In the genomic region with DNA sequence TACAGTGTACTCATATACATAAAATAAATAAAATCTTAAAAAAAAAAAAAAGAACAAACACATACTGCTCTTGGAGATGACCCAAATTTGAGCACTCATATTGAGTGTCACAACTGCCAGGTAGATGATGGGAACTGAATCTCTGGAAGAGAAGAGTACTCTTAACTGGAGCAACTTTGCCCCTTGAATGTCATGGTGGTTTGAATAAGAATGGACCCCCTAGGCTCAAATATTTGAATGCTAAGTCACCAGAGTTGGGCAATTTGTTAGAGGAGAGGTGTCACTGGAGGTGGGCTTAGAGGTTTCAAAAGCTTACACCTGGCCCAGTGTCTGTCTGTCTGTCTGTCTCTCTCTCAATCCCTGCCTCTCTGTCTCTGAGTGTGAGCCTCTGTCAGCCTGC, we compare ENCODE assay signal across 22 mouse cellular contexts. TPM values are rescaled to one million over a fixed set of nuclear protein-coding genes. Genes with fewer than 3 reads are reported as not detected.
DNase-seq lines count a peak whose midpoint lies in the region; ATAC-seq and TF ChIP-seq lines count a peak whose summit lies in the region.
"Had no signal": no experiment of that assay in that cellular context is flagged by ENCODE, and none has a peak within 500 bp of the region (broad histone marks: within the 10 kb centered on the region; RNA-seq: fewer than 3 reads in every experiment).

No protein-coding gene starts in this region.

- in situ Hi-C loops in ES-E14 (cut with MboI; ENCODE audit: low sequenced_read_pairs in 2 of 2, unreplicated experiment in 2 of 2) = no loop called here

- H3K4me2 ChIP-seq in kidney, embryonic 15.5 days = no peak overlapping the region
- no peak overlapping the region for H3K4me2 ChIP-seq in midbrain, embryonic 11.5 days
- H3K4me2 ChIP-seq in heart, embryonic 12.5 days = no peak overlapping the region
- no peak overlapping the region for H3K4me2 ChIP-seq in intestine, postnatal 0 days (replicated peaks; ENCODE audit: low read depth)

- H3K27me3 ChIP-seq in kidney, embryonic 15.5 days = no peaks in the 10 kb centered on the region
- no peaks in the 10 kb centered on the region for H3K27me3 ChIP-seq in midbrain, embryonic 10.5 days (ENCODE audit: low read depth, poor library complexity, severe bottlenecking)
- no peaks in the 10 kb centered on the region for H3K27me3 ChIP-seq in midbrain, embryonic 11.5 days (ENCODE audit: control insufficient read depth, insufficient read depth, low read length)
- no peaks in the 10 kb centered on the region for H3K27me3 ChIP-seq in limb, embryonic 10.5 days (ENCODE audit: low read depth, poor library complexity, severe bottlenecking)
- H3K27me3 ChIP-seq in heart, embryonic 12.5 days (replicated peaks) = no peaks in the 10 kb centered on the region
- H3K27me3 ChIP-seq in intestine, postnatal 0 days (replicated peaks; ENCODE audit: control insufficient read depth, insufficient read depth, low read length) = no peaks in the 10 kb centered on the region
- H3K27me3 ChIP-seq: hindbrain, embryonic 13.5 days; limb, embryonic 12.5 days had no signal

- no peak for TF ChIP-seq CTCF in intestine, postnatal 0 days (IDR thresholded peaks at IDR 0.05; ENCODE audit: low read depth)

- no peaks in the 10 kb centered on the region for H3K9me3 ChIP-seq in kidney, embryonic 15.5 days (replicated peaks)
- H3K9me3 ChIP-seq in midbrain, embryonic 10.5 days (replicated peaks) = no peaks in the 10 kb centered on the region
- H3K9me3 ChIP-seq in midbrain, embryonic 11.5 days (ENCODE audit: control insufficient read depth, low read length) = no peaks in the 10 kb centered on the region
- H3K9me3 ChIP-seq in ES-E14 (ENCODE audit: control insufficient read depth, insufficient read depth, low read depth, low read length) = no peaks in the 10 kb centered on the region
- H3K9me3 ChIP-seq in limb, embryonic 10.5 days (replicated peaks) = no peaks in the 10 kb centered on the region
- no peaks in the 10 kb centered on the region for H3K9me3 ChIP-seq in heart, embryonic 12.5 days (replicated peaks)
- no peaks in the 10 kb centered on the region for H3K9me3 ChIP-seq in intestine, postnatal 0 days (ENCODE audit: control insufficient read depth)
- H3K9me3 ChIP-seq: embryonic facial prominence, embryonic 10.5 days; forebrain, embryonic 10.5 days; hindbrain, embryonic 13.5 days; limb, embryonic 12.5 days had no signal

- H3K4me3 ChIP-seq in kidney, embryonic 15.5 days (replicated peaks) = no peak overlapping the region
- H3K4me3 ChIP-seq in midbrain, embryonic 10.5 days = no peak overlapping the region
- no peak overlapping the region for H3K4me3 ChIP-seq in midbrain, embryonic 11.5 days (ENCODE audit: low read depth, low read length)
- no peak overlapping the region for H3K4me3 ChIP-seq in ES-E14 (ENCODE audit: insufficient read depth in 1 of 2, low read depth in 1 of 2, low read length in 2 of 2, poor library complexity in 1 of 2, severe bottlenecking in 1 of 2)
- no peak overlapping the region for H3K4me3 ChIP-seq in limb, embryonic 10.5 days
- H3K4me3 ChIP-seq in heart, embryonic 12.5 days = no peak overlapping the region
- H3K4me3 ChIP-seq in intestine, postnatal 0 days (ENCODE audit: low read depth, low read length) = no peak overlapping the region
- H3K4me3 ChIP-seq: hindbrain, embryonic 13.5 days; limb, embryonic 12.5 days had no signal

- peaks cover 49% of the 10 kb centered on the region for H3K4me1 ChIP-seq in kidney, embryonic 15.5 days
- peaks cover 46% of the 10 kb centered on the region for H3K4me1 ChIP-seq in midbrain, embryonic 10.5 days
- H3K4me1 ChIP-seq in midbrain, embryonic 11.5 days (ENCODE audit: control insufficient read depth, insufficient read depth, low read length) = peaks cover 17% of the 10 kb centered on the region
- H3K4me1 ChIP-seq in ES-E14 (ENCODE audit: control insufficient read depth in 2 of 2, insufficient read depth in 2 of 2, low read length in 2 of 2, poor library complexity in 1 of 2) = peaks cover 9 to 22% of the 10 kb centered on the region in 2 experiments
- peaks cover 50% of the 10 kb centered on the region for H3K4me1 ChIP-seq in limb, embryonic 10.5 days
- H3K4me1 ChIP-seq in heart, embryonic 12.5 days (replicated peaks) = peaks cover 42% of the 10 kb centered on the region
- H3K4me1 ChIP-seq in intestine, postnatal 0 days (replicated peaks; ENCODE audit: control insufficient read depth, insufficient read depth, low read length) = peaks cover 8% of the 10 kb centered on the region; the same call in 1 of the 2 replicates

- H3K27ac ChIP-seq in kidney, embryonic 15.5 days = 0 out of 2 replicates have a peak overlapping the region, but pooled peaks have one; percentile 76
- 0 out of 2 replicates have a peak overlapping the region, but pooled peaks have one; percentile 85 for H3K27ac ChIP-seq in midbrain, embryonic 10.5 days (replicated peaks)
- H3K27ac ChIP-seq in midbrain, embryonic 11.5 days (ENCODE audit: low read depth, low read length) = no peak overlapping the region
- H3K27ac ChIP-seq in ES-E14 (ENCODE audit: insufficient read depth, low read depth, low read length, poor library complexity, severe bottlenecking) = peak overlapping the region; percentile 80; the same call in 1 of the 2 replicates
- H3K27ac ChIP-seq in limb, embryonic 10.5 days = peak overlapping the region; percentile 89
- no peak overlapping the region for H3K27ac ChIP-seq in heart, embryonic 12.5 days (ENCODE audit: poor library complexity, severe bottlenecking)
- no peak overlapping the region for H3K27ac ChIP-seq in intestine, postnatal 0 days (ENCODE audit: low read depth, low read length)
- H3K27ac ChIP-seq: hindbrain, embryonic 13.5 days; limb, embryonic 12.5 days had no signal

- ATAC-seq in kidney, embryonic 15.5 days (replicated peaks; ENCODE audit: low FRiP score) = no peak
- ATAC-seq in midbrain, embryonic 11.5 days (ENCODE audit: low FRiP score) = no peak
- no peak for ATAC-seq in heart, embryonic 12.5 days (ENCODE audit: insufficient number of reproducible peaks, low FRiP score)
- no peak for ATAC-seq in intestine, postnatal 0 days
- ATAC-seq: forebrain, embryonic 16.5 days had no signal

- H3K9ac ChIP-seq in kidney, embryonic 15.5 days = 0 out of 2 replicates have a peak overlapping the region, but pooled peaks have one; percentile 53
- H3K9ac ChIP-seq in midbrain, embryonic 11.5 days (ENCODE audit: low read length) = no peak overlapping the region
- H3K9ac ChIP-seq in ES-E14 (ENCODE audit: insufficient read depth, low read depth, low read length, poor library complexity, severe bottlenecking) = no peak overlapping the region
- no peak overlapping the region for H3K9ac ChIP-seq in heart, embryonic 12.5 days
- no peak overlapping the region for H3K9ac ChIP-seq in intestine, postnatal 0 days (ENCODE audit: low read depth, low read length)
- H3K9ac ChIP-seq: limb, embryonic 12.5 days had no signal

- peaks cover 21% of the 10 kb centered on the region for H3K36me3 ChIP-seq in kidney, embryonic 15.5 days
- peaks cover 22% of the 10 kb centered on the region for H3K36me3 ChIP-seq in midbrain, embryonic 10.5 days
- no peaks in the 10 kb centered on the region for H3K36me3 ChIP-seq in midbrain, embryonic 11.5 days (ENCODE audit: control insufficient read depth, insufficient read depth, low read length)
- H3K36me3 ChIP-seq in ES-E14 (ENCODE audit: control insufficient read depth, insufficient read depth, low read length, poor library complexity, severe bottlenecking) = peaks cover 14% of the 10 kb centered on the region
- peaks cover 22% of the 10 kb centered on the region for H3K36me3 ChIP-seq in limb, embryonic 10.5 days
- peaks cover 21% of the 10 kb centered on the region for H3K36me3 ChIP-seq in heart, embryonic 12.5 days
- H3K36me3 ChIP-seq in intestine, postnatal 0 days (ENCODE audit: control insufficient read depth, insufficient read depth) = peaks cover 10% of the 10 kb centered on the region; the same call in 1 of the 2 replicates

- DNase-seq in kidney, adult 9 months = no peak
- DNase-seq in midbrain, embryonic 10.5 days (ENCODE audit: low spot score) = no peak
- no peak for DNase-seq in midbrain, embryonic 11.5 days (ENCODE audit: low spot score, missing footprints)
- DNase-seq in ES-E14 (ENCODE audit: low read depth, low spot score) = no peak
- DNase-seq in limb, embryonic 10.5 days (ENCODE audit: low spot score) = no peak
- DNase-seq: adrenal gland, postnatal 25 days; cerebellum, adult 11 months; cerebellum, adult 9-11 months; gastrocnemius, postnatal 10 days; heart, adult 11 months; kidney, postnatal 36 days; layer of hippocampus, postnatal 36 days; right cerebral cortex, adult 18-20 months; thymus, postnatal 36 days had no signal

TF ChIP-seq in ES-E14, 5 proteins besides CTCF, POLR2A, EP300 and RAD21:
- no peak for TF ChIP-seq MAFK (IDR thresholded peaks at IDR 0.05; ENCODE audit: insufficient read depth, low read depth, low read length)
- no peak for TF ChIP-seq ZNF384 (IDR thresholded peaks at IDR 0.05; ENCODE audit: low read depth, low read length)
- TF ChIP-seq HCFC1 (IDR thresholded peaks at IDR 0.05; ENCODE audit: borderline replicate concordance, insufficient read depth, low read length) = no peak
- TF ChIP-seq CHD2 (IDR thresholded peaks at IDR 0.05; ENCODE audit: low read depth, low read length) = no peak

RNA-seq across cellular contexts. Expression of a gene that starts 1.2 kb away (rescaled TPM):
- polyA plus RNA-seq in kidney, embryonic 15.5 days (2015; fragmentation: Nextera tagmentation; extraction: Ambion mirVana) = 272 and 294 TPM in 2 replicates
- 270 and 341 TPM in 2 replicates for polyA plus RNA-seq in midbrain, embryonic 10.5 days (2016; fragmentation: Nextera tagmentation; extraction: Ambion mirVana)
- 175 and 194 TPM in 2 replicates for polyA plus RNA-seq in midbrain, embryonic 11.5 days (2014; fragmentation: Nextera tagmentation; extraction: Ambion mirVana)
- 125 and 131 TPM in 2 replicates for total RNA-seq in ES-E14 (2012; rRNA removed)
- polyA plus RNA-seq in limb, embryonic 10.5 days (2016; fragmentation: Nextera tagmentation; extraction: Ambion mirVana) = 405 and 413 TPM in 2 replicates
- 533 and 538 TPM in 2 replicates for polyA plus RNA-seq in heart, embryonic 12.5 days (2016; fragmentation: Nextera tagmentation; extraction: Ambion mirVana)
- polyA plus RNA-seq in intestine, postnatal 0 days (2015; fragmentation: Nextera tagmentation; extraction: Ambion mirVana) = 175 and 180 TPM in 2 replicates

RNA-seq across cellular contexts. Expression of a gene that starts 1.6 kb away (rescaled TPM):
- 32.2 and 37.0 TPM in 2 replicates for polyA plus RNA-seq in kidney, embryonic 15.5 days (2015; fragmentation: Nextera tagmentation; extraction: Ambion mirVana)
- 31.4 and 33.8 TPM in 2 replicates for polyA plus RNA-seq in midbrain, embryonic 10.5 days (2016; fragmentation: Nextera tagmentation; extraction: Ambion mirVana)
- polyA plus RNA-seq in midbrain, embryonic 11.5 days (2014; fragmentation: Nextera tagmentation; extraction: Ambion mirVana) = 25.5 TPM in 2 replicates
- total RNA-seq in ES-E14 (2012; rRNA removed) = 40.0 and 58.6 TPM in 2 replicates
- polyA plus RNA-seq in limb, embryonic 10.5 days (2016; fragmentation: Nextera tagmentation; extraction: Ambion mirVana) = 32.1 and 36.8 TPM in 2 replicates
- 21.1 and 22.1 TPM in 2 replicates for polyA plus RNA-seq in heart, embryonic 12.5 days (2016; fragmentation: Nextera tagmentation; extraction: Ambion mirVana)
- 8.3 and 9.2 TPM in 2 replicates for polyA plus RNA-seq in intestine, postnatal 0 days (2015; fragmentation: Nextera tagmentation; extraction: Ambion mirVana)

Comparison
In these comparisons a context has a peak if more than half of its experiments do, and no peak if none do; other contexts are left out.
1. H3K27ac ChIP-seq: peak in kidney, embryonic 15.5 days (single experiment), midbrain, embryonic 10.5 days (single experiment), ES-E14 (single experiment) and limb, embryonic 10.5 days (single experiment); none in midbrain, embryonic 11.5 days (single experiment), heart, embryonic 12.5 days (single experiment) and intestine, postnatal 0 days (single experiment).